Mouse (Mus musculus): ENCODE data around the gene Slc16a13.

Gene Slc16a13

GRCm38 (mm10) chr11:70210681-70211080 is 10.2 kb downstream of the Slc16a13 start:
- DNase-seq: peak; percentile 21

- no peak for DNase-seq
Observed at GRCm38 (mm10) chr11:70208778-70209388, 12.0 kb downstream of the Slc16a13 start.

- no peak for DNase-seq
Observed at GRCm38 (mm10) chr11:70207283-70207682, 13.6 kb downstream of the Slc16a13 start.

- DNase-seq: no peak
Observed at GRCm38 (mm10) chr11:70206801-70207200, 14.1 kb downstream of the Slc16a13 start.

- DNase-seq: peak; percentile 78
Observed at GRCm38 (mm10) chr11:70201691-70202090, 19.2 kb downstream of the Slc16a13 start.

GRCm38 (mm10) chr11:70200036-70200608 is 20.7 kb downstream of the Slc16a13 start:
- no peak for DNase-seq

- no peak for DNase-seq
Observed at GRCm38 (mm10) chr11:70199107-70199506, 21.8 kb downstream of the Slc16a13 start.

- DNase-seq: no peak
Observed at GRCm38 (mm10) chr11:70198332-70198731, 22.5 kb downstream of the Slc16a13 start.

GRCm38 (mm10) chr11:70193354-70194285 is 27.2 kb downstream of the Slc16a13 start:
- no peak for DNase-seq

GRCm38 (mm10) chr11:70192157-70192556 is 28.7 kb downstream of the Slc16a13 start:
- DNase-seq: no peak

GRCm38 (mm10) chr11:70191188-70191587 is 29.7 kb downstream of the Slc16a13 start:
- no peak for DNase-seq

- DNase-seq: no peak
Observed at GRCm38 (mm10) chr11:70189319-70190134, 31.3 kb downstream of the Slc16a13 start.

- no peak for DNase-seq
Observed at GRCm38 (mm10) chr11:70185120-70185519, 35.7 kb downstream of the Slc16a13 start.

- no peak for DNase-seq
Observed at GRCm38 (mm10) chr11:70180496-70180895, 40.4 kb downstream of the Slc16a13 start.

GRCm38 (mm10) chr11:70179401-70179800 is 41.5 kb downstream of the Slc16a13 start:
- DNase-seq: no peak

- no peak for DNase-seq
Observed at GRCm38 (mm10) chr11:70178756-70179155, 42.1 kb downstream of the Slc16a13 start.

- DNase-seq: peak; percentile 34
Observed at GRCm38 (mm10) chr11:70178311-70178710, 42.6 kb downstream of the Slc16a13 start.

GRCm38 (mm10) chr11:70177647-70178046 is 43.2 kb downstream of the Slc16a13 start:
- DNase-seq: no peak

GRCm38 (mm10) chr11:70174491-70174890 is 46.4 kb downstream of the Slc16a13 start:
- DNase-seq: no peak

- DNase-seq: no peak
Observed at GRCm38 (mm10) chr11:70172298-70172697, 48.6 kb downstream of the Slc16a13 start.

GRCm38 (mm10) chr11:70171847-70172246 is 49.0 kb downstream of the Slc16a13 start:
- peak; percentile 44 for DNase-seq

GRCm38 (mm10) chr11:70171181-70171580 is 49.7 kb downstream of the Slc16a13 start:
- DNase-seq: no peak

- peak; percentile 60 for DNase-seq
Observed at GRCm38 (mm10) chr11:70170291-70170690, 50.6 kb downstream of the Slc16a13 start.

All from cerebellum, adult 9-10 months (tissue).